Mouse (Mus musculus): Measurements from ENCODE around the gene Atxn1.
A peak's percentile ranks its signal among the peaks of the same experiment; 100 is the strongest.

GRCm38 (mm10) chr13:45513009-45513984 is 451.5 kb downstream of the Atxn1 start:
- TF ChIP-seq HCFC1 (IDR thresholded peaks at IDR 0.05; ENCODE audit: low read depth, low read length) (0 out of 2 replicates have a peak, but pooled peaks have one; percentile 49), POLR2A (IDR thresholded peaks at IDR 0.05; ENCODE audit: control insufficient read depth in 1 of 2, insufficient read depth in 1 of 2, low read depth in 1 of 2, low read length in 2 of 2, poor library complexity in 1 of 2) (no peak; a peak in 2 of 4 replicates), CTCF (IDR thresholded peaks at IDR 0.05 in 2 of 3, conservative IDR thresholded peaks at IDR 0.05 in 1 of 3; ENCODE audit: control insufficient read depth in 1 of 3, insufficient read depth in 1 of 3, low read depth in 2 of 3, low read length in 3 of 3, poor library complexity in 1 of 3, severe bottlenecking in 1 of 3) (no peak), ZC3H11A (IDR thresholded peaks at IDR 0.05; ENCODE audit: low read depth, low read length) (no peak)
